In genomic region chr5:144457623-144458287, GRCm38 (mm10) we compare ENCODE assay signal across 9 mouse cellular contexts.
A peak's percentile ranks its signal among the peaks of the same experiment; 100 is the strongest.
DNase-seq lines count a peak whose midpoint lies in the region; ATAC-seq and TF ChIP-seq lines count a peak whose summit lies in the region.
"Had no signal": no experiment of that assay in that cellular context is flagged by ENCODE, and none has a peak within 500 bp of the region (broad histone marks: within the 10 kb centered on the region; RNA-seq: fewer than 3 reads in every experiment).

No protein-coding gene starts in this region.

- no peak overlapping the region for H3K9ac ChIP-seq in midbrain, postnatal 0 days (replicated peaks; ENCODE audit: low read length, poor library complexity, severe bottlenecking)
- H3K9ac ChIP-seq in forebrain, postnatal 0 days = no peak overlapping the region
- H3K9ac ChIP-seq in liver, embryonic 11.5 days (ENCODE audit: low read depth, low read length) = no peak overlapping the region
- H3K9ac ChIP-seq: liver, embryonic 14.5 days had no signal

- DNase-seq in midbrain, embryonic 10.5 days (ENCODE audit: low spot score) = peak; percentile 44
- DNase-seq in midbrain, postnatal 0 days (ENCODE audit: low spot score) = no peak
- DNase-seq in forebrain, postnatal 0 days = peak; percentile 13
- DNase-seq in liver, embryonic 11.5 days (ENCODE audit: low spot score) = peak; percentile 39
- peak; percentile 43 for DNase-seq in retina, postnatal 1 day
- DNase-seq in frontal cortex, postnatal 10 days (ENCODE audit: low spot score in 2 of 2) = no peak
- no peak for DNase-seq in urinary bladder, adult 2 months (ENCODE audit: low spot score)

- H3K27ac ChIP-seq in midbrain, embryonic 10.5 days (replicated peaks) = peak overlapping the region; percentile 42; the same call in 1 of the 2 replicates
- no peak overlapping the region for H3K27ac ChIP-seq in midbrain, postnatal 0 days (ENCODE audit: low read depth, low read length)
- H3K27ac ChIP-seq in forebrain, postnatal 0 days (ENCODE audit: low read depth, low read length) = no peak overlapping the region
- no peak overlapping the region for H3K27ac ChIP-seq in liver, embryonic 11.5 days (ENCODE audit: low read depth, low read length)
- H3K27ac ChIP-seq: liver, embryonic 14.5 days had no signal

- 10% methylated on average over 11 of the region's 11 CpGs for WGBS in midbrain, embryonic 10.5 days
- 16% methylated on average over 11 of the region's 11 CpGs for WGBS in midbrain, postnatal 0 days
- 5% methylated on average over 11 of the region's 11 CpGs for WGBS in forebrain, postnatal 0 days
- 8% methylated on average over 11 of the region's 11 CpGs for WGBS in liver, embryonic 11.5 days

- H3K4me1 ChIP-seq in midbrain, embryonic 10.5 days = peaks cover 15% of the 10 kb centered on the region
- no peaks in the 10 kb centered on the region for H3K4me1 ChIP-seq in midbrain, postnatal 0 days (ENCODE audit: insufficient read depth, low read length)
- no peaks in the 10 kb centered on the region for H3K4me1 ChIP-seq in forebrain, postnatal 0 days (ENCODE audit: insufficient read depth)
- H3K4me1 ChIP-seq in liver, embryonic 11.5 days (replicated peaks; ENCODE audit: control insufficient read depth, insufficient read depth, low read length) = no peaks in the 10 kb centered on the region

- no peak overlapping the region for H3K4me2 ChIP-seq in midbrain, postnatal 0 days (ENCODE audit: low read depth, low read length, poor library complexity, severe bottlenecking)
- 0 out of 2 replicates have a peak overlapping the region, but pooled peaks have one; percentile 8 for H3K4me2 ChIP-seq in forebrain, postnatal 0 days (ENCODE audit: low read depth)
- peak overlapping the region; percentile 47 for H3K4me2 ChIP-seq in liver, embryonic 11.5 days

- H3K36me3 ChIP-seq in midbrain, embryonic 10.5 days = no peaks in the 10 kb centered on the region
- no peaks in the 10 kb centered on the region for H3K36me3 ChIP-seq in midbrain, postnatal 0 days (ENCODE audit: insufficient read depth, low read length)
- no peaks in the 10 kb centered on the region for H3K36me3 ChIP-seq in forebrain, postnatal 0 days (ENCODE audit: insufficient read depth)
- no peaks in the 10 kb centered on the region for H3K36me3 ChIP-seq in liver, embryonic 11.5 days (ENCODE audit: control insufficient read depth, insufficient read depth, low read length)

- no peak for ATAC-seq in midbrain, postnatal 0 days (ENCODE audit: low FRiP score)
- ATAC-seq in forebrain, postnatal 0 days = peak; percentile 47
- 0 out of 2 replicates have a peak, but pooled peaks have one; percentile 29 for ATAC-seq in liver, embryonic 11.5 days (replicated peaks; ENCODE audit: low FRiP score)
- no peak for ATAC-seq in monocyte, adult 5-6 weeks (replicated peaks; ENCODE audit: insufficient number of reproducible peaks, low FRiP score, low TSS enrichment, poor library complexity, severe bottlenecking)

- H3K4me3 ChIP-seq in midbrain, embryonic 10.5 days = peak overlapping the region; percentile 33
- no peak overlapping the region for H3K4me3 ChIP-seq in midbrain, postnatal 0 days (ENCODE audit: low read depth, low read length)
- no peak overlapping the region for H3K4me3 ChIP-seq in forebrain, postnatal 0 days (ENCODE audit: low read depth, low read length)
- H3K4me3 ChIP-seq in liver, embryonic 11.5 days (ENCODE audit: low read depth, low read length) = no peak overlapping the region

- no peaks in the 10 kb centered on the region for H3K27me3 ChIP-seq in midbrain, embryonic 10.5 days (ENCODE audit: low read depth, poor library complexity, severe bottlenecking)
- no peaks in the 10 kb centered on the region for H3K27me3 ChIP-seq in midbrain, postnatal 0 days (ENCODE audit: insufficient read depth, low read length)
- no peaks in the 10 kb centered on the region for H3K27me3 ChIP-seq in forebrain, postnatal 0 days (ENCODE audit: insufficient read depth, low read length)
- H3K27me3 ChIP-seq in liver, embryonic 11.5 days (replicated peaks; ENCODE audit: control insufficient read depth, insufficient read depth, low read length) = no peaks in the 10 kb centered on the region

- H3K9me3 ChIP-seq in midbrain, embryonic 10.5 days (replicated peaks) = no peaks in the 10 kb centered on the region
- no peaks in the 10 kb centered on the region for H3K9me3 ChIP-seq in midbrain, postnatal 0 days (ENCODE audit: low read length)
- 0 out of 2 replicates have a peak, but pooled peaks cover 3% of the 10 kb centered on the region for H3K9me3 ChIP-seq in forebrain, postnatal 0 days (ENCODE audit: low read length)
- no peaks in the 10 kb centered on the region for H3K9me3 ChIP-seq in liver, embryonic 11.5 days (ENCODE audit: control insufficient read depth, low read length)

- TF ChIP-seq CTCF in midbrain, postnatal 0 days (IDR thresholded peaks at IDR 0.05) = no peak
- TF ChIP-seq CTCF in forebrain, postnatal 0 days (IDR thresholded peaks at IDR 0.05; ENCODE audit: low read depth) = no peak

Comparison
In these comparisons a context has a peak if more than half of its experiments do, and no peak if none do; other contexts are left out.
1. DNase-seq: peak in midbrain, embryonic 10.5 days (single experiment), forebrain, postnatal 0 days (single experiment), liver, embryonic 11.5 days (single experiment) and retina, postnatal 1 day (single experiment); none in midbrain, postnatal 0 days (single experiment), frontal cortex, postnatal 10 days (0 of 2) and urinary bladder, adult 2 months (single experiment).
2. ATAC-seq: peak in forebrain, postnatal 0 days (single experiment) and liver, embryonic 11.5 days (single experiment); none in midbrain, postnatal 0 days (single experiment) and monocyte, adult 5-6 weeks (single experiment).